Mouse (Mus musculus): ENCODE results near the gene Cdc42ep1. TPM values are rescaled to one million over a fixed set of nuclear protein-coding genes. Genes with fewer than 3 reads are reported as not detected.

Gene Cdc42ep1
- polyA plus RNA-seq, 1 experiment: 59.2 TPM

- H3K36me3 ChIP-seq (ENCODE audit: control insufficient read depth, insufficient read depth, low read length): no peaks in the 10 kb centered on the region
- H3K27me3 ChIP-seq (replicated peaks; ENCODE audit: control insufficient read depth, insufficient read depth, low read length): no peaks in the 10 kb centered on the region
- no peak overlapping the region for H3K4me3 ChIP-seq (ENCODE audit: insufficient read depth, low read depth, low read length)
- TF ChIP-seq CTCF (conservative IDR thresholded peaks at IDR 0.05; ENCODE audit: insufficient read depth, insufficient read length, low read depth, low read length): no peak
- no peak for TF ChIP-seq POLR2A (IDR thresholded peaks at IDR 0.05; ENCODE audit: low read depth, low read length)
- peak; percentile 5 for DNase-seq
- peaks cover 10% of the 10 kb centered on the region for H3K4me1 ChIP-seq (ENCODE audit: control insufficient read depth, insufficient read depth, low read length)
- no peak overlapping the region for H3K27ac ChIP-seq (ENCODE audit: insufficient read depth, low read depth, low read length)
- WGBS: 42% methylated on average over 5 of the region's 5 CpGs
Observed at GRCm38 (mm10) chr15:78828315-78828714, 14.1 kb upstream of the Cdc42ep1 start.

- Histone ChIP-seq H3K27ac (ENCODE audit: insufficient read depth, low read depth, low read length) (no peak overlapping the region), H3K4me1 (ENCODE audit: control insufficient read depth, insufficient read depth, low read length) (peaks cover 16% of the 10 kb centered on the region), H3K27me3 (replicated peaks; ENCODE audit: control insufficient read depth, insufficient read depth, low read length) (no peaks in the 10 kb centered on the region)
Observed at GRCm38 (mm10) chr15:78829636-78830035, 12.8 kb upstream of the Cdc42ep1 start.

GRCm38 (mm10) chr15:78830742-78831719, 11.4 kb upstream of the Cdc42ep1 start:
- peak overlapping the region; percentile 96 for H3K27ac ChIP-seq (ENCODE audit: insufficient read depth, low read depth, low read length)
- DNase-seq: peak; percentile 54

More at GRCm38 (mm10) chr15:78829636-78830035, 12.8 kb upstream of the Cdc42ep1 start:
- TF ChIP-seq CTCF (conservative IDR thresholded peaks at IDR 0.05; ENCODE audit: insufficient read depth, insufficient read length, low read depth, low read length) (peak; percentile 46), POLR2A (IDR thresholded peaks at IDR 0.05; ENCODE audit: low read depth, low read length) (no peak)
- DNase-seq: no peak
- 98% methylated on average over 1 of the region's 1 CpGs for WGBS
- Histone ChIP-seq H3K4me3 (ENCODE audit: insufficient read depth, low read depth, low read length) (no peak overlapping the region), H3K36me3 (ENCODE audit: control insufficient read depth, insufficient read depth, low read length) (no peaks in the 10 kb centered on the region)

GRCm38 (mm10) chr15:78831720-78832657, 10.4 kb upstream of the Cdc42ep1 start:
- Histone ChIP-seq H3K4me3 (ENCODE audit: insufficient read depth, low read depth, low read length) (peak overlapping the region; percentile 42), H3K36me3 (ENCODE audit: control insufficient read depth, insufficient read depth, low read length) (no peaks in the 10 kb centered on the region), H3K27ac (ENCODE audit: insufficient read depth, low read depth, low read length) (peak overlapping the region; percentile 96), H3K27me3 (replicated peaks; ENCODE audit: control insufficient read depth, insufficient read depth, low read length) (no peaks in the 10 kb centered on the region), H3K4me1 (ENCODE audit: control insufficient read depth, insufficient read depth, low read length) (peaks cover 19% of the 10 kb centered on the region)
- no peak; the same call in 1 of the 2 replicates for TF ChIP-seq CTCF (conservative IDR thresholded peaks at IDR 0.05; ENCODE audit: insufficient read depth, insufficient read length, low read depth, low read length)
- TF ChIP-seq POLR2A (IDR thresholded peaks at IDR 0.05; ENCODE audit: low read depth, low read length): no peak
- peak; percentile 89 for DNase-seq
- WGBS: 47% methylated on average over 19 of the region's 19 CpGs

More at GRCm38 (mm10) chr15:78830742-78831719, 11.4 kb upstream of the Cdc42ep1 start:
- WGBS: 38% methylated on average over 10 of the region's 10 CpGs
- H3K27me3 ChIP-seq (replicated peaks; ENCODE audit: control insufficient read depth, insufficient read depth, low read length): no peaks in the 10 kb centered on the region
- H3K4me1 ChIP-seq (ENCODE audit: control insufficient read depth, insufficient read depth, low read length): peaks cover 22% of the 10 kb centered on the region
- H3K36me3 ChIP-seq (ENCODE audit: control insufficient read depth, insufficient read depth, low read length): no peaks in the 10 kb centered on the region
- TF ChIP-seq POLR2A (IDR thresholded peaks at IDR 0.05; ENCODE audit: low read depth, low read length): no peak
- 0 out of 2 replicates have a peak, but pooled peaks have one; percentile 5 for TF ChIP-seq CTCF (conservative IDR thresholded peaks at IDR 0.05; ENCODE audit: insufficient read depth, insufficient read length, low read depth, low read length)
- no peak overlapping the region for H3K4me3 ChIP-seq (ENCODE audit: insufficient read depth, low read depth, low read length)

GRCm38 (mm10) chr15:78832701-78833123, 9.7 kb upstream of the Cdc42ep1 start:
- TF ChIP-seq POLR2A (IDR thresholded peaks at IDR 0.05; ENCODE audit: low read depth, low read length) (no peak), CTCF (conservative IDR thresholded peaks at IDR 0.05; ENCODE audit: insufficient read depth, insufficient read length, low read depth, low read length) (no peak)
- H3K27ac ChIP-seq (ENCODE audit: insufficient read depth, low read depth, low read length): peak overlapping the region; percentile 96
- H3K4me3 ChIP-seq (ENCODE audit: insufficient read depth, low read depth, low read length): no peak overlapping the region
- H3K4me1 ChIP-seq (ENCODE audit: control insufficient read depth, insufficient read depth, low read length): peaks cover 19% of the 10 kb centered on the region
- no peaks in the 10 kb centered on the region for H3K36me3 ChIP-seq (ENCODE audit: control insufficient read depth, insufficient read depth, low read length)
- 23% methylated on average over 14 of the region's 14 CpGs for WGBS
- peak; percentile 90 for DNase-seq
- H3K27me3 ChIP-seq (replicated peaks; ENCODE audit: control insufficient read depth, insufficient read depth, low read length): no peaks in the 10 kb centered on the region

GRCm38 (mm10) chr15:78833582-78833981, 8.8 kb upstream of the Cdc42ep1 start:
- TF ChIP-seq CTCF (conservative IDR thresholded peaks at IDR 0.05; ENCODE audit: insufficient read depth, insufficient read length, low read depth, low read length): no peak
- TF ChIP-seq POLR2A (IDR thresholded peaks at IDR 0.05; ENCODE audit: low read depth, low read length): no peak
- Histone ChIP-seq H3K36me3 (ENCODE audit: control insufficient read depth, insufficient read depth, low read length) (no peaks in the 10 kb centered on the region), H3K27me3 (replicated peaks; ENCODE audit: control insufficient read depth, insufficient read depth, low read length) (no peaks in the 10 kb centered on the region), H3K4me1 (ENCODE audit: control insufficient read depth, insufficient read depth, low read length) (peaks cover 19% of the 10 kb centered on the region), H3K4me3 (ENCODE audit: insufficient read depth, low read depth, low read length) (no peak overlapping the region), H3K27ac (ENCODE audit: insufficient read depth, low read depth, low read length) (peak overlapping the region; percentile 96)
- DNase-seq: no peak
- WGBS: 92% methylated on average over 3 of the region's 3 CpGs
